Mouse (Mus musculus) neural tube, embryonic 14.5 days (tissue): ENCODE measurements around the gene Lrpprc. TPM values are rescaled to one million over a fixed set of nuclear protein-coding genes. Genes with fewer than 3 reads are reported as not detected.

Experiments
- ATAC-seq: fragments of 200-750 bp; cut with Nextera tagmentation; 2 replicates; pipeline ENCODE4 v1.8.0; 2017; ENCODE audit warnings: low read depth, mild to moderate bottlenecking, moderate TSS enrichment, moderate library complexity
- H3K27ac ChIP-seq: fragments of 300-500 bp; sonication (generic); 2 replicates; pipeline ENCODE4 v1.5.1; 2014; ENCODE audit warnings: low read depth, mild to moderate bottlenecking, control low read depth, low read length, moderate library complexity, mixed read lengths
- H3K27me3 ChIP-seq: fragments of 300-500 bp; sonication (generic); 2 replicates; pipeline ENCODE4 v1.6.1; 2014; ENCODE audit warnings: low read length; ENCODE audit not compliant: control insufficient read depth, insufficient read depth
- H3K36me3 ChIP-seq: fragments of 300-500 bp; sonication (generic); 2 replicates; pipeline ENCODE4 v1.6.1; 2014; ENCODE audit warnings: low read length, mixed read lengths; ENCODE audit not compliant: control insufficient read depth, insufficient read depth
- H3K4me1 ChIP-seq: fragments of 300-500 bp; sonication (generic); 2 replicates; pipeline ENCODE4 v1.6.1; 2014; ENCODE audit warnings: low read length; ENCODE audit not compliant: control insufficient read depth, insufficient read depth
- H3K4me2 ChIP-seq: fragments of 300-500 bp; sonication (generic); 2 replicates; pipeline ENCODE4 v1.6.1; 2014; ENCODE audit warnings: mild to moderate bottlenecking, low read depth, low read length, control low read depth
- H3K4me3 ChIP-seq: fragments of 300-500 bp; sonication (generic); 2 replicates; pipeline ENCODE4 v1.5.1; 2014; ENCODE audit warnings: low read depth, low read length, control low read depth, mixed read lengths
- H3K9ac ChIP-seq: fragments of 300-500 bp; sonication (generic); replicated peaks from 2 replicates; pipeline ENCODE4 v1.6.1; 2014; ENCODE audit warnings: low read depth, mild to moderate bottlenecking, control low read depth, low read length, mixed read lengths
- H3K9me3 ChIP-seq: fragments of 300-500 bp; sonication (generic); 2 replicates; pipeline ENCODE4 v1.6.1; 2016; ENCODE audit warnings: low read length; ENCODE audit not compliant: control insufficient read depth
- WGBS: fragments of 180-500 bp; shearing (Covaris S2); extraction: QIAGEN DNeasy Blood & Tissue Kit; methylation state at CpG from one replicate; pipeline ENCODE4 v1.1.7; 2014; 5-methylcytosine and 5-hydroxymethylcytosine counted together
- polyA plus RNA-seq: library from polyadenylated mRNA; unstranded; fragments of >200 nt; fragmentation: Nextera tagmentation; extraction: Ambion mirVana; gene quantifications from 2 replicates; pipeline ENCODE4 v1.2.1, GENCODE M21; 2014

Gene Lrpprc
- polyA plus RNA-seq, 1 experiment from 2014 or later, result 53.1 TPM

DNA sequence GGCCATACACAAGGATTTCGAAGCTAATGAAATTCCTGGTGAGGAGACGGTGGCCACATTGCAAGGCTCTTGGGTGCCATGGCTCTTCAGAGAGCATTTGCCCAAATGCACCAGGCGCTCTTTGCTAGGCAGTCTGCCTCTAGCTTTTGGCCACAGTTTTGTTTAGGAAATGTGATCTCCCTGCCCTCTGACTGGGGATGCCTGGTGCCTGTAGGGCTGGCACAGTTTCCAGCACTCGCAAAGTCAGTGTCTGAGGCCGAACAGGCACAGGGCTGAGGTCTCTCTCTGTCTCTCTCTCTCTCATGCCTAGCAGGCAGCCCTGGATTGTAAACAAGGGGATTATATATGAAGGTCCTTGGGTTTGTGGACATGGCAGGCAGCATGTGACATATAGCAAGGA lies 100.5 kb downstream of the Lrpprc start:
- Histone ChIP-seq H3K9me3 (no peaks in the 10 kb centered on the region), H3K4me3 (no peak overlapping the region), H3K4me2 (no peak overlapping the region), H3K27ac (no peak overlapping the region), H3K4me1 (no peaks in the 10 kb centered on the region), H3K9ac (no peak overlapping the region), H3K27me3 (no peaks in the 10 kb centered on the region), H3K36me3 (no peaks in the 10 kb centered on the region)
- no peak for ATAC-seq
- WGBS, result 92% methylated on average over 5 of the region's 5 CpGs

DNA sequence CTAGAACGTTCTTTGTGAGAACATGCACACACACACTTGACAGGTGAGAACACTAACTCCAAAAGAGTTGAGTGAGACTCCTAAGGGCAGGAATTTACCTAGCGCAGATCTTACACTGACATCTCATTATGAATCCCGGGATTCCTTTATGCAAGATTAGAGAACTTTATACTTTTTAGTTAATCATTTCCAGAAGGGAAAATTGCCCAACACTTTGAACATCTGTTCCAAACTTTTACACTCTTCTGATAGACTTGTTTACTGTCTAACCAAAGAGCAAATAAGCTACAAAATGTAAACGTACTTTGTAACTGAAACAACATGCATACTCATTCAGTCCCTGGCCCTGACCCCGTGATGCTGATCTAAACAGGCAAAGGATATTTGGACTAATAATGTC lies 101.3 kb downstream of the Lrpprc start:
- H3K4me1 ChIP-seq, result no peaks in the 10 kb centered on the region
- H3K4me2 ChIP-seq, result no peak overlapping the region
- ATAC-seq, result no peak

GRCm38 (mm10) chr17:84688834-84689233 lies 101.8 kb downstream of the Lrpprc start:
- Histone ChIP-seq H3K9me3 (no peaks in the 10 kb centered on the region), H3K4me3 (no peak overlapping the region), H3K36me3 (no peaks in the 10 kb centered on the region), H3K27me3 (no peaks in the 10 kb centered on the region), H3K27ac (no peak overlapping the region), H3K9ac (no peak overlapping the region), H3K4me2 (no peak overlapping the region), H3K4me1 (no peaks in the 10 kb centered on the region)
- no peak for ATAC-seq
- WGBS, result 92% methylated on average over 11 of the region's 11 CpGs

More for the DNA sequence above, 101.3 kb downstream of the Lrpprc start:
- 87% methylated on average over 5 of the region's 5 CpGs for WGBS
- no peaks in the 10 kb centered on the region for H3K9me3 ChIP-seq
- no peaks in the 10 kb centered on the region for H3K36me3 ChIP-seq
- H3K27ac ChIP-seq, result no peak overlapping the region
- no peaks in the 10 kb centered on the region for H3K27me3 ChIP-seq
- H3K4me3 ChIP-seq, result no peak overlapping the region
- no peak overlapping the region for H3K9ac ChIP-seq

GRCm38 (mm10) chr17:84687994-84688393 lies 102.6 kb downstream of the Lrpprc start:
- H3K4me3 ChIP-seq, result no peak overlapping the region
- H3K4me1 ChIP-seq, result no peaks in the 10 kb centered on the region
- WGBS, result 75% methylated on average over 5 of the region's 5 CpGs
- H3K4me2 ChIP-seq, result no peak overlapping the region
- H3K9ac ChIP-seq, result no peak overlapping the region
- ATAC-seq, result no peak
- H3K27ac ChIP-seq, result no peak overlapping the region
- H3K36me3 ChIP-seq, result no peaks in the 10 kb centered on the region
- no peaks in the 10 kb centered on the region for H3K9me3 ChIP-seq
- H3K27me3 ChIP-seq, result no peaks in the 10 kb centered on the region

- WGBS, result 80% methylated on average over 4 of the region's 4 CpGs
Observed at GRCm38 (mm10) chr17:84685286-84685685, 105.3 kb downstream of the Lrpprc start.

DNA sequence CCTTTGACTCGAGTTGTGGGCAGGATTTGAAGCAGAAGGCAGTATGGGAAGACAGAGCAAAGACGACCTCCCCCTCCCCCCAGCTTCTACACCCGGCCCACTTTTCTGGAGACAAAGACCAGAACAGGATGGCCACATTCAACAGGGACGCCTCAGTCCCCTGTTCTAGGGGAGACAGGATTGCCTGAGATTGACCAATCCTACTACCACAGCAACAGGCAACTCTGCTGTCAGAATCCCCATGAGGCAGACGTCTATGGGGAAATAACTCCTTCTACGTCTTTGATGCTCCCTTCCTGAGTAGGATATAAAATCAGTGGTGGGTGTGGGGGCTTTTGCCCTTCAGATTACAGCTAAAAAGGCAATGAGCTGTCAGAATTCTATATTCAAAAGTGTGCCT lies 106.3 kb downstream of the Lrpprc start:
- H3K27ac ChIP-seq, result no peak overlapping the region
- ATAC-seq, result no peak
- H3K36me3 ChIP-seq, result no peaks in the 10 kb centered on the region
- 36% methylated on average over 6 of the region's 6 CpGs for WGBS
- no peak overlapping the region for H3K9ac ChIP-seq
- no peak overlapping the region for H3K4me3 ChIP-seq
- H3K4me2 ChIP-seq, result no peak overlapping the region
- no peaks in the 10 kb centered on the region for H3K27me3 ChIP-seq
- H3K4me1 ChIP-seq, result no peaks in the 10 kb centered on the region
- no peaks in the 10 kb centered on the region for H3K9me3 ChIP-seq

More at GRCm38 (mm10) chr17:84685286-84685685, 105.3 kb downstream of the Lrpprc start:
- no peaks in the 10 kb centered on the region for H3K9me3 ChIP-seq
- no peak overlapping the region for H3K9ac ChIP-seq
- no peaks in the 10 kb centered on the region for H3K27me3 ChIP-seq
- H3K27ac ChIP-seq, result no peak overlapping the region
- no peaks in the 10 kb centered on the region for H3K36me3 ChIP-seq
- no peaks in the 10 kb centered on the region for H3K4me1 ChIP-seq
- ATAC-seq, result no peak
- no peak overlapping the region for H3K4me2 ChIP-seq
- H3K4me3 ChIP-seq, result no peak overlapping the region

DNA sequence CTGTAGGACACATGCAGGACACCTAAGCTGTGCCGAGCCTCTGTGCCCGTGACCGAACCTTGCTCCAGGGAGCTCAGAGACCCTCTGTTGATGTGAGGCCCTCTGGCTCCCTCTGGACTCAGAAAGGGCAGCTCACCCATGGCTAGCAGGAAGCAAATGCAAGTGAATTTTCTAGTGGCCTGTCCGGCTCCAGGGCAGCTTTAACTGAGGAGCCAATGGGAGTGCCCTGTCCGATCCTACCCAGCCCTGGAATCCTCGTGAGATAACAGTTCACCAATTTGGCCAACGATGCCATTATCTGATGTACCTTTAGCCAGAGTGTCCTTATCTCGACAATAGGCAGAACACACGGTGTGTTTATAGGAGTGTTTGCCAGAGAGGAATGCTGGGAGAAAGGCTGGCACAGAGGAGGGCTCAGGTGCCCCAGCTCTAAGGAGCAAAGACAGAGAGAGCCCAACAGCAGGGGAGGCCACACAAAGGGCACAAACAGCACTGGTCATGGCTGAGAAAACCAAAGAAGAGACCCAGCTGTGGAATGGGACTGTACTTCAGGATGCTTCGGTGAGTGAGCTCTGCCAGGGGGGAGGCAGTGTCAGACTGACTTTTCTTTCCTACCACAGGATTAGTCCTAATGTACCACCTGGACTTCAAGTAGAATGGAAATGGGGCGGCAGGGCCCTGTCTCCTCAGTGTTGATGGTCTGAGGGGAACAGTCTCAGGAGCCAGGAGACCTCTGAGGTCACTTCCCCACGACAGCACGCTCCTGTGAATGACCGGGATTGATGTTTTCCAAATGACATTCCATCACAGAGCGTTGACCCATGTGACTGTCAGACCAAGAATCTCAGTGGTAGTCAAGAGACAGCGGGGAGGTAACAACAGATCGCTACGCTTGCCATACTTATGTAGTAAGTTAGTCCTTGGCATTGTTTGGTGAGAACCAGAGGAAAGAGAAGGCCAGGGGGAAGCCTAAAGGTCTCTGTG lies 107.6 kb downstream of the Lrpprc start, which contains the start of gene Abcg5:
TSS of gene Abcg5 (minus strand) at position 278 of the 984 bp plus-strand sequence.
- no peaks in the 10 kb centered on the region for H3K9me3 ChIP-seq
- no peak within 1 kb of the TSS for H3K4me3 ChIP-seq
- WGBS, result 77% methylated on average over 18 of the region's 18 CpGs
- no peak within 1 kb of the TSS for H3K9ac ChIP-seq
- H3K4me2 ChIP-seq, result no peak within 1 kb of the TSS
- H3K4me1 ChIP-seq, result no peaks in the 10 kb centered on the region
- H3K27me3 ChIP-seq, result no peaks in the 10 kb centered on the region
- no peak within 1 kb of the TSS for H3K27ac ChIP-seq
- no peak for ATAC-seq
- no peaks in the 10 kb centered on the region for H3K36me3 ChIP-seq

DNA sequence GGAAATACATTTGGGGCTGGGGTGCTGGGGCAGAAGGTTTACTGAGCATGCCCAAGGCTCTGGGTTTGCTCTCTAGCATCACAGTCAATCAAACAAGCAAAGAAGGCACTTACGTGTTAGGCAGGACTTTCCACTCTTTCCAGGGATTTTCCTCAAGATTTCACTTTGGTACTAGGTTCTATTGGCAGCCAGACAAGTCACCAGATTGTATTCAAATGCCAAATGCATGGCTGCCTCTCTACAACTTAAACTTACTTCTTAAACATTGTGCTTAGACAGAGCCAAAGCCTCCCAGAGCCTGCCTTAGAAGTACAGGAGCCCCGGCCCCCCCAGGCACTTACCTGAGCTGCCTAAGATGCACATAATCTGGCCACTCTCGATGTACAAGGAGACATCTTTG lies 108.9 kb downstream of the Lrpprc start:
- no peak for ATAC-seq
- H3K27ac ChIP-seq, result no peak overlapping the region
- no peaks in the 10 kb centered on the region for H3K36me3 ChIP-seq
- no peak overlapping the region for H3K4me3 ChIP-seq
- H3K4me1 ChIP-seq, result no peaks in the 10 kb centered on the region
- no peaks in the 10 kb centered on the region for H3K27me3 ChIP-seq
- 78% methylated on average over 3 of the region's 3 CpGs for WGBS
- no peak overlapping the region for H3K9ac ChIP-seq
- H3K4me2 ChIP-seq, result no peak overlapping the region
- H3K9me3 ChIP-seq, result no peaks in the 10 kb centered on the region

DNA sequence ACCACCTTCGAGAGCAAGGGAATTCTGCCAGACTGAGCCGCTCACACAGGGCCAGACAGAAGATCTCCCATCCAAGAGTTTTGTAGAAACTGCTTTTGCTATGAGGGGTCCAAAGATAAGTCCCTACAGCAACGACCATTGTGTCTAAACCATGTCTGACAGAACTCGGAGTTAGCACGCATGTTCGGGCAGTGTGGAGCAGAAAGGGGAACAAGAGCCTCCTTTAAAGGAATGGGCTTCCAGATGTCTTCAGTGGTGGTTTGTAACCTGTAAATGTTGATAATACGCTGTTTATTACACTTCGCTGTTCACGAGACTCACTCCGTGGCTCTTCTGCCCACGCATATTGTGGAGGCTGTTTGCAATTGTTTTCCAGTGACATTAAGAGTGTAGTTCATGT lies 113.0 kb downstream of the Lrpprc start:
- Histone ChIP-seq H3K36me3 (no peaks in the 10 kb centered on the region), H3K9ac (no peak overlapping the region), H3K4me3 (no peak overlapping the region), H3K4me1 (peaks cover 3% of the 10 kb centered on the region; the same call in 1 of the 2 replicates), H3K27me3 (no peaks in the 10 kb centered on the region), H3K27ac (no peak overlapping the region), H3K9me3 (no peaks in the 10 kb centered on the region), H3K4me2 (no peak overlapping the region)
- 86% methylated on average over 11 of the region's 11 CpGs for WGBS
- ATAC-seq, result no peak
